Mouse (Mus musculus) G1E (cell line): Measurements from ENCODE around the gene Heph. TPM values are rescaled to one million over a fixed set of nuclear protein-coding genes. Genes with fewer than 3 reads are reported as not detected.

Experiments used
- polyA plus RNA-seq: library from polyadenylated mRNA; stranded (reverse); fragments of >175 nt; gene quantifications from 2 replicates; pipeline ENCODE4 v1.2.3, GENCODE M21; 2012
- total RNA-seq, 2 experiments: library from RNA; stranded (forward) in 1 of 2; stranded (reverse) in 1 of 2; fragments of 200-1000 nt in 1 of 2; fragments of >200 nt in 1 of 2; fragmentation: Nextera tagmentation in 1 of 2; gene quantifications; 2 replicates each; pipeline ENCODE4 v1.2.3; 2014 to 2017

Heph gene
- total and polyA plus RNA-seq, 3 experiments, result not detected

Other genes starting within 250 kb of the Heph start
- gene Vsig4, start 161.9 kb upstream of the Heph start, total RNA-seq (2014; fragmentation: Nextera tagmentation), result not detected in 2 replicates
- 0.27 TPM in 1 of 2 replicates, not detected in the other for gene Vsig4, start 161.9 kb upstream of the Heph start, total RNA-seq (2017)
- gene Vsig4, start 161.9 kb upstream of the Heph start, polyA plus RNA-seq, result not detected in 2 replicates
- gene Hsf3, start 935 bp downstream of the Heph start, total RNA-seq (2014; fragmentation: Nextera tagmentation), result not detected in 2 replicates
- gene Hsf3, start 935 bp downstream of the Heph start, total RNA-seq (2017), result 0.11 and 0.12 TPM in 2 replicates
- not detected in 2 replicates for gene Hsf3, start 935 bp downstream of the Heph start, polyA plus RNA-seq